Mouse (Mus musculus) stomach, postnatal 0 days (tissue): ENCODE results near the gene Lrrk1.

Experiments used
- CTCF ChIP-seq: IDR thresholded peaks from 2 replicates; pipeline ENCODE4 v1.5.1; 2016; ENCODE audit warnings: antibody characterized with exemption, low read depth, mild to moderate bottlenecking, moderate library complexity
- EP300 ChIP-seq: optimal IDR thresholded peaks from 2 replicates; pipeline ENCODE3; 2016; ENCODE audit warnings: antibody characterized with exemption

- no peak for TF ChIP-seq CTCF
- TF ChIP-seq EP300 = no peak
Measured at GRCm38 (mm10) chr7:66224541-66224940, 163.6 kb downstream of the Lrrk1 start.
